Mouse (Mus musculus) C2C12 (cell line): ENCODE measurements around the gene Eln.

Experiments used
- CEBPB ChIP-seq: IDR thresholded peaks from one replicate; pipeline ENCODE4 v1.6.1; 2011; ENCODE audit warnings: low read depth, mild to moderate bottlenecking, control low read depth, moderate library complexity
- CTCF ChIP-seq: IDR thresholded peaks from one replicate; pipeline ENCODE4 v1.5.1; 2011; ENCODE audit not compliant: control insufficient read depth, insufficient read depth, insufficient read length
- USF1 ChIP-seq: IDR thresholded peaks from one replicate; pipeline ENCODE4 v1.6.1; 2011; ENCODE audit warnings: low read depth, mild to moderate bottlenecking, control low read depth, moderate library complexity

GRCm38 (mm10) chr5:134669001-134669708 lies 78.0 kb downstream of the Eln start:
- TF ChIP-seq CTCF (no peak), USF1 (no peak), CEBPB (no peak)
